Mouse (Mus musculus) kidney, adult 9 months (tissue): Measurements from ENCODE around the gene Dmrta1.
"Not testable (repeated sequence)": the region's sequence is repeated elsewhere in the genome, so short reads cannot be mapped to it uniquely, and the experiment has no call there.

Experiments
- DNase-seq: peaks from one replicate; pipeline ENCODE4 v3.0.0; 2022

Gene Dmrta1

DNA sequence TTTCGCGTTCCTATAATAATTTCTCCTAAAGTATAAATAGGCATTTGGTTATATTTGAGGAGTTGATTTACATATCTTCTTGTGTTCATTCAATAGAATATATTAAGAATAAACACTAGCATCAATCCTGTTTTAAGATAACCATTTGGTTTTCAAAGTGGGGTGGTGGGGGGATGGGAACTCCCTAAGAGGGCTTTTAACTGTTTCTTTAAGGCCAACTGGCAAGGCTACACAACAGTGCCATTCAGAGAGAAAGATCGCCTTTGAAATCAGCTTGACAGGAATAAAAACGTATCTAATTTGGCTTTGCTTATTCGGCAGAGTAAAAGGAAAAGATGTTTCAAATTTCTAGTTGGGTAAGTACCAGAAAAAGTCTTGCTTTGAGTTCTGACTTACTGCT, at the start of gene Dmrta1:
Dmrta1 (plus strand) TSS at position 242 of the 400 bp plus-strand sequence.
- no peak for DNase-seq

DNA sequence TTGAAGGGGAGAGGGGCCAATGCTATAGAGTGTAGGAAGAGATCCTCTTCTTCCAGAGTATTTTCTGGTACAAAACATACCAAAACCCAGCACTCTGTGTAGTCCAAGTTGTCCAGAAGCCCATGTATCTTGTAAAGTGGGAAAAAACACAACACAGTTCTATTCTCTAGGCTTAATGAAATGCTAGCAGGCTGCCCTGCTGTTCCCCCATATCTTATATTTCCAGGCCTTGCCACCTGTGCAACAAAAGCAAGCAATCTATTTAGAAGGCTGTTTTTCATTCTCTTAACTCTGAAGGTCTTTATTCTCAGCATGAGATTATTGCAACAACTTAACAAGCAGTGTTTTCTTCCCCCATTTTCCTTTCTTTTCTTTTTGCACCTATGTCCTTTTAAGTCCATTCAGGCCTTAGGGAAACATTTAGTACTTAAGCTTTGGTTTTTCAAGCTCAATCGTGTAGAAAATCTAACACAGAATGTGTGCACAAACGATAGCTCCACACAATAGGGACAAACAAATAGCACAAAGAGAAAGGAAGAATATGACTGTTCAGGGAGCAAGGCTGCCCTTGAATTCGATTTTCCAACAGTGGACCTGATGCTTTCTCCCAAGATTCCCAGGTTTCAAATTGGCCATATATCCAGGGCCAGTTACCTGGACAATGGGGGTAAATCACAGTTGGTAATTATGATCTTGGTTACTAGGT, 48.7 kb upstream of the Dmrta1 start:
- DNase-seq, result no peak

DNA sequence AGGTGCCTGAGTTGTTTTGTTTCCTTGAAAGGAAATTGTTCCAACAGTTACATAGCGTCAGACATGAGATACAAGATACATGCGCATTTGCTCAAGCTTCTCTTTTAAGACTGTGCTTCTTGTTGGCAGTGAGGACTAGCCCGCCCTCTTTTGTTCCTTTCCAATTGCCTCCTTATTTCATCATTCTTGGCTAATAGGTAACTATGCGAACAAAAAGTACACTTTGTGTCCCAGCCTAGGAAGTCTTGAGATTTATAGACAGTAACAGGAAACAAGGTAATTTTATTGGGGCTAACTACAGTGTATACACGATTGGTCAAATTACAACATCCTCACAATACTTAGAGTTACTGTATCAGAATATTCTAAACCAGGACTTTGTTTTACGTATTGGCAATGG, 47.7 kb upstream of the Dmrta1 start:
- no peak for DNase-seq

DNA sequence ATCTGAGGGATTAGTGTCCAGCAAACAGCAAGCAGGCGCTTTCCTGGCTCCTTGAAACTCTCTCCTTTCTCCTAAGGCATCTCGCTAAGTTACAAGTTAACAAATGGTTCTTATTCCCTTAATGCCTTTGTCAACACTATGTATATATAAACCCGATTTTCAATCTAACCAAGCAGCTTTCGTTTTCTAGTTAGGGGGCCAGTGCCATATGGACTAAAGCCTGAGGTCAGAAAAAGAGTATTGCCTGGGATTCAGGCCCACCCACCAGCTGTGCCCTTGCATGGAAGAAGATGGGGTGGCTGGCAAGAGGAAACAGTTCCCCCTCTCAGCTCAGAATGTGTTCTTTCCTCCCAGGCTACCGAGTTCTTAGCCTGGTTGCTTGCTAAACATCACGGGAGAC, 40.6 kb upstream of the Dmrta1 start:
- no peak for DNase-seq

DNA sequence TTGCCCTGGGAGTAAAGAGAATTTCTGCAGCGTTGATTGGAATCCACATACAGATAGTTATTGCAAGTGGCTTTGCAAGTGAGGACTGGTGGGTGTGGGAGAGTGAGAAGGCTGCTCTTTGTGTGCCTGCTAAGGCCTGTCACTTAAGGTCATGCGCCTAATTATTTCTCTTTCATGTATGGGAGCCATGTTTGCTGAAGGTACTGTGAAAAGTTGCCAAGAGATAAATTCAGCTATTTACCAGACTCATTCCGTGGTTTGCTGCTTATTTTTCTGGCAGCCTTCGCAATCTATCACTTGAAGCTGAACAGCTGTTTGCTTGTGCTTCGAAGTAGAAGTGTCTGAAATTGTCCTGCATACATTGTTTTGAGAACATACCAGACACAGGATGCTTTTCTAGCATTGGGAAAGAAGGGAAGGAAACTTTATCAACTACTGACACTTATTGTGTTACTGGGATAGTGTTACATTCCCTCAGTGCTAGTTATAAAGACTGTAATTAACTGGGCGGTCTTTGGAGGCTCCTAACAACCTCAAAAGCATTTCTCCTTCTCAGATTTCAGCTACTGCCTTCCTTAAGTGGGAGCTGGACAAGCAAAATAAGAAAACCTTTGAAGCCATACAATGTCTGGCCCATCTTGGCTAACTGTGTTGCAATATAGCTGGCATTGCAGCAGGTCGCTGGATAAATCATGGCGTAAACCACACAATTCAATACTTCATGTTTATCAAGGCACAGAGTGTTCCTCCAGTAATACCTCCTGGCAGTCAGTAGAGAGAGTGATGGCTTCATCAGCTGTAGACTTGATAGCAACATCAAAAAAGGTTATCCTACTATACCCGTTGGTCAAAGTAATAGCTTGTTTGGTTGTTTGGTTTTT, 34.8 kb upstream of the Dmrta1 start:
- no peak for DNase-seq

DNA sequence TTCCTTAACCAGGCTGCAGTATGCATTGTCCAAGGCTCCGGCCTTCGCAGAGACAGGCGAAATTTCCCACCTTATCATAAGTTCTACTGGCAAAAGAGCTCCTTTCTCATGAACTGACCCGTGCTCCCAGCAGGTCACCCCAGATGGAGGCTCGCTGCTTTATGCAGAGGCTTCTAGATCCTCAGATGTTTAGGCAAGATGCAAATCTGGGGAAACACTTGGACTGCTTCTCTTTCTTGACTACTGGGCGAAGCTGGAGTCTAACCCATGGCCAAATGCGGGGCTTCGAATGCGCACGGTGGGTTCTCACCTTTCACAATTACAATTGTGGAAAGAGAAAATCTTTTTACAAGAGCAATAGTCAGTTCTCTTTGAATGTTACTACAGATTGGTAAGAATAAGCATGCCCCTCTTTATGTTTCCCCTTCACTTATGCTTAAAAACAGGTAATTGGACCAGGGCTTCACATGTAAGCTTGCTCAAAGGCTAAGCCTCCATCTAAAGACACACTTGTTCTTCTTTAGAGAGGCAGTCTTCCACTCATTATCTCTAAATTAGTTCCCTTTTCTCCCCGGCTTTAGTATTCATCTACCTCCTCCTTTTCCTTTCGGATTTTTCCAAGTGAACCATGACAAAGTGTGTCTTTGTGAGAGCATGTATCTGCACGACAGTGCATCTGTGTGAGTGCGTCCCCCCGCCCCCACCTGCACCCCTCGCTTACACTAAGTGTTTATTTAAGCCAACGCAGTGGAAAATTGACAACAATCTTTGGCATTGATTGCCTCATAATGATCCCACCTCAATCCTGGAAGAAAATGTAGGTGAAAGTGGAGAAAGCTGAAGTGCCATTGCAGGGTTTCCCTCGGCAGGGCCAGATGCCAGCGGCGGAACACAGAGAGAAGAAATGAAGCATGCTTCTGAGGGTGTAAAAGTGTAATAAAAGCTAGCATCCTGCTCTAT, 28.6 kb upstream of the Dmrta1 start:
- DNase-seq, result no peak

DNA sequence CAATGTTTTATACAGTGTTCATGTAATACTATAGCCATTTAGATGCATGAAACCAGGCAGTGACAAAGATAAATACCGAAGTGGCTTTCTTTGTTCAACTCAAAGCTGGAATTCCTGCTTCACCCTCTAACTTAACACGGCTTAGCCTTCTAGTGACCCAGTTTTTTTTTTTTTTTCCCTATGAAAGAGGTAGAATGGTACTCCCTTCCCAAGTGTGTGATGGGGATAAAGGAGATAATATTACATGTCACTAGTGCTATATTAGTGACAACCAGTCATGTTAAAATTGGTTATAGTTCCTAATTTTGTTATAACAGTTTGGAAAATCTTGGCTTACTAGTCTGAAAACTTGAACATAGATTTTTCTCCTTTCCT, 27.9 kb upstream of the Dmrta1 start:
- no peak for DNase-seq

DNA sequence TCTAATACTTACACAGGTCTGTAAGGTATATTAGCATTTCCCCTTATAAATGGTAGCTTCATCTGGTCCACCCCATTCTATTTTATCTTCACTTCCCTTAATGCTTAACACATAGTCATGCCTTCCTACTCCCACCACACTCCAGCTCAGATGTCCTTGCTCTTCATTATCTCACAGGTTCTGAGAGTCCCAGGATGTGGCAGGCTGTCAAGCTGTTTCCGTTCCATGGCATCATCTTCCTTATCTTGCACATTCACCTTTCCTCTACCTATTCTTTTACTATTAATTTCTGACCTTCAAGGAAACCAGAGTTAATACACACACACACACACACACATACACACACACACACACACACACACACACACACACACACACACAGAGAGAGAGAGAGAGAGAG, 27.5 kb upstream of the Dmrta1 start:
- DNase-seq, result no peak

DNA sequence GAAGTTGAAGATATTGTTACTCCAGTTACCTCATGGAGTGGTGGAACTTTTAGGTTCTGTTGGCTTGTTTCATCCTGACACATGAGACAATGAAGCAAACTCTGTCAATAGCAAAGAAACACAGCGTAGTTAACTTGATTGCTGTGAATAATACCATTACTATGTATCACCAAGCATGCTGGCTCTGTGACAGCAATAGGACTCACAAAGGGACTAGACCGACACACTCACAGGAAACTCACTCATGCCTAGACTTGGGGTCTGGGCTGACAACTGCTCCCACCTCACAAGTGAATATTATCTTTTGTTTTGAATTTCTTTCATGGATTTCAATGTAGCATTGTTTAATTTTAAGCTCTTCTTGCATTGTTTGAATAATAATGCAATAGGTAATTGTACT, 15.8 kb upstream of the Dmrta1 start:
- DNase-seq, result no peak

DNA sequence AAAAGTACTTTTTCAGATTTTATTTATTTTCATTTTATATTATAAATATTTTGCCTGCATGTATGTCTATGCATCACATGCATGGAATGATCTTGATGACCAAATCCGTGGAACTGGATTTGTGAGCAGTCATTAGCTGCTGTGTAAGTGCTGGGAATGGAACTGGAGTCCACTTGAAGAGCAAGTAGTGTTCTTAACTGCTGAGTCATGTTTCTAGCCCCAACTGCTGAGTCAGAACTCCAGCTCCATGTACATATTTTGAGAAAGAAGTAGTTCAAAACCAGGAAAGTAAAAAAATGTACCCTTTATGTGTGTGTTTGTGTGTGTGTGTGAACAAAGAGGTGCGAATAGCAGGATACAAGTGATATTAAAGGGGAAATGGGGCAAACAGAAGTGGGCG, 4.5 kb upstream of the Dmrta1 start:
- DNase-seq, result no peak

DNA sequence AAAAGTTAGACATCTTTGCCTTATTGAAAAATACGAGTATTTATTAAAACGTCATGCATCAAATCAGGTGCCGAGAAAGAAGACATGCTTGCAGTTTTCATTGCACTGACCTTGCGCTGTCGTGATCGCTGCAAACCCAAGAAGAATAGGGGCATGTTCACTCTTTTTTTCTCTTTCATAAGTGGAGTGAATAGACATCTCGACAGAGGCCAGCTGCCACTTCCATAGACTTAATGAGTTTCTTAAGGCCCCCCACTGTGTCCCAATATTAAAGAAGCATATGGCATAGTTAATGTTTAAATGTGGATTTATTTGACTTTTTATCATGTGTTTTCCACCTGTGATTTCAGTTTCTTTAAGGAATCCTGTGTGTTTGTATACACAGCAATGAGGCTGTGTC, 1.3 kb upstream of the Dmrta1 start:
- DNase-seq, result no peak

DNA sequence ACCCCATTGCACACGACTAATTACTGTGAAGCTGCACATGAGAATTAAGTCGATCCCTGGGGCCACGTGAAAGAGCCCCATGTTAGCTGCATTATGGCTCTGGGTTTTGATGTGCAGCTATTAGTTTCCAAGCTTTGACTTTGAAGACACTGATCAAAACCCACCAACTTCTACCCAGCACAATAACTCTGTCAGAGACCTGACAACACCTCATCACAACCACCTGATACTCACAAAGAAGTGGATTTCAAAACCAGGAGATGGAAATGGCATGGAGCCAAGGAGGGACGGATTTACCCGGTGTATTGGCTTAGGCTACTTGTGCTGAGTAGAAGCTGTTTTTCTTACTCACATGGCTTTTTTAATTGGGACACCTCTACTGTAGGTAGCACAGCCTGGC, 523 bp upstream of the Dmrta1 start:
- DNase-seq, result no peak

DNA sequence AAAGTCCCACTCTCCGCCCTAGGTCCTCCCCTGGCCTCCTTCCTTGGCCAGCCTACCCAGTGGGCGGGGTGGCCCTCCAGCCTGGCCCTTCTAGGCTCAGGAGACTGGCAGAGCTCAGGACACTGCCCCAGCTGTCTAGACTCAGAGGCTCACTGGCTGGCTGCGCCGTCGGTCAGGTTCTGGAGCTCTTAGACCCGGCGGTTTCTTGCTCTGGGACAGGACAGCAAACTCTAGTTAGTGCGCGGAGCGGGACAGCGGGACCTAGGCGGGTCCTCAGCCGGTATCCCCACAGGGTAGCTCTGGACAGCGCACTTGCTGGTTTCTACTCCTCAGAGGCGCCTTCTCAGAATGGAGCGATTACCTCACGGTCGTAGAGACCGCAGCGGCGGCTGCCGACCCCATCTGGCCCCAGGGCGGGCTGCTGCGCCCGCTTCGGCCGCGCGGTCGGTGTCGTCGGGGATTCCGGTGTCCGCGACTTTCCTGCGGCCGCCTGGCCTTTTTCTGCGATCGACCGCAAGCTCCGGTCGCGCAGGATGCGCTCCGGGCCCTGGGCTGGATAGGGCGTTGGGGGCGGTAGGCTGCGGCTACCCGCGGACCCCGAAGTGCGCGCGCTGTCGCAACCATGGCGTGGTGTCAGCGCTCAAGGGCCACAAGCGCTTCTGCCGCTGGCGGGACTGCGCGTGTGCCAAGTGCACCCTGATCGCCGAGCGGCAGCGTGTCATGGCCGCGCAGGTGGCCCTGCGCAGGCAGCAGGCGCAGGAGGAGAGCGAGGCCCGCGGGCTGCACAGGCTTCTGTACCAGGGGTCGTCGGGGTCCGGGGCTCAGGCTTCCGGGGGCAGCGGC, 8.9 kb downstream of the Dmrta1 start:
- DNase-seq, result peak; percentile 64

DNA sequence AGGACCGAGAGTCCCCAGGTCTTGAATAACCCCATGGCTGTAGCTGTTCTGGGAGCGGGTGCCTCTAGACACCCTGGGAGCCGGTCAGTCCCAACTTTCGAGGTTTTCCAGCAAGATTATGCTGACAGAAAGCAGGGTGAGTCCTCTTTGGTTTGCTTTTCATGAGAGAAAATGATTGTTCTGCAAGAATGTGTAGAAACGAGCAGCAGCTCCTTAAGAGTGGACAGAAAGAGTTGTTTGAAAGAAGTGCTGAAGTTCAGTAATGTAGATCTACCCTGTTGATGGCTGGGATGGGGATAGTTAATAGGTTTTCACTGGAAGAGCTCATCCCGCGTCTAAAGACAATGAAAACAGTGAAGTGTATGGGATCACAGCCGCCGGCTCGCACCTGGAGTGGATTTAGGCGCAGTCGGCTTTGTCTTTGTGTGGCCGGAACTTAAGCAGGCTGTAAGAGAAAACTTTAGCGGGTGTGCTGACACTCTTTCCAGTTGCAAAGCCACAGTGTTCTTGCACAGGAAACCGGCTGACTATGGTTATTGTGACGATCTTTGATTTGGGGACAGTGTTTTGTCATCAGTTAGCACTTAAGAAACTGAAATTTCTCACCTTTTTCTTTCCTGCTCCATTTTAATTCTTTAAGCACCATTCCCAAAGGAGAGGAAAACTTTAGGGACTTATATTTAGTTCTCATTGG, 9.7 kb downstream of the Dmrta1 start:
- peak; percentile 1 for DNase-seq

DNA sequence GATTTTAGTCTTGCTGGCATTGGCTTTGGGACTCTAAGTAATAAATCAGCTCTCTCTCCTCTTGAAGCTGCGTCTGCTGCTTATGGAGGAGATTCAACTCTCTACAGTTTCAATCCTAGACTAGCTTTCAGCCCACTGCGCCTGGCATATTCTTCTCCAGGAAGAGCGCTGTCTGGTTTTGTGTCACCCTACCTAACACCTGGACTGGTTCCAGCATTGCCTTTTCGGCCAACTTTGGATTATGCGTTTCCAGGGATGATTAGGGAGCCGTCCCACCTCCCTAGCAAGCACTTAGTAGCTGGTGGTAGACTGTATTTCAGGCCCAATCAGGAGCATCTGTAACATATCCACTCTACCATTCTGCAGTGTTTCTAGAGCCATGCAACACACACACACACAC, 12.7 kb downstream of the Dmrta1 start:
- no peak for DNase-seq

DNA sequence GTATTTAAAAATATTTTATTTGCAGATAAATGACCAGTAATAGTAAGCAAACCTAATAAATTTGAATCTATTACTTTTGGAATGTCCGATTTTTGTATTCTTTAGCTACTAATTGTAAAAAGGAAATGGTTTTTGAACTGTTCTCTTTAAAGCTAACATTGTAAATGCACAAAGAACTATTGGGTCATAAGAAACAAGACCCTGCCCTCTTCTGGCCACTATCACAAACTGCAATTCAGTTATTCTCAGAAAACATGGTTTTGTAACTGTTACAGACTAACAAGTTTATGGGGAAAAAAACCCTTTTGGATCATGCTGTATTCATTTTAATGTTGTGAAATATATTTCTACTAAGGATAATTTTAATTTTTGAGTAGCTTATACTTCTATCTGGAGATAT, 13.5 kb downstream of the Dmrta1 start:
- peak; percentile 10 for DNase-seq

DNA sequence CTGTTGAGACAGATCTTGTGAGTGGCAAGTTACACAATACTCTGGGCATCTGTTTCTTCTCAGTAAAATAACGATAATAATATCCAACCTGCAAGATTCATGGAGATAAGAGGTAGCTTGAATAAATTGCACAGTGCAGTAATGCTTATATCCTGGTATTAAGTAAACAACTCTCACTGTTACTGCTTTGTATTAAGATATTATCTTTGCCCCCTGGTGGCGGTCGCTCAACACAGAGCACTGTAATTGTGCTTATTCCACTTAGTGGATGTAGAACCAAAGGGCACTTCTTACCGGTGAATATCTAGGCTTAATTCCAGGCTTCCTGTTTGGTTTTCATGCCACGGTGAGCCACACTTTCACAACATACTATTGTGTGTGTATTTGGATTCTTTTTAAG, 16.4 kb downstream of the Dmrta1 start:
- DNase-seq, result no peak

DNA sequence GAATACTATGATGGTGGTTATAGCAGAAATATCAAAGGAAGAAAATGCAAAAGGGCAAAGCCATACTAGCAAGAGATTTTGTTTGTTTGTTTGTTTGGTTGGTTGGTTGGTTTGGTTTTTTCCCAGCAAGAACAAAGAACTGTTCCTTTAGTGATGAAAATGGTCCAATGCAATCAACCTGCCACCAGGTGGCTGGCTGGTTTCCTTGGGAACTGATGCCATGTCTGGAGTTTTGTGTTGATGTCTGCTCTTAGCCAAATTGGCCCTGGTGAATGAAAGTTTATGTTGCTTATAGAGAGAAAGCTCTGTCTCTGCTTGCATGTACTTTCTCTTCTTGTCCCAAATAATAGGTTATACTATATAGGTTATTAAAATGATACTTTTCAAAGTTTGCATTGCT, 18.7 kb downstream of the Dmrta1 start:
- no peak for DNase-seq

DNA sequence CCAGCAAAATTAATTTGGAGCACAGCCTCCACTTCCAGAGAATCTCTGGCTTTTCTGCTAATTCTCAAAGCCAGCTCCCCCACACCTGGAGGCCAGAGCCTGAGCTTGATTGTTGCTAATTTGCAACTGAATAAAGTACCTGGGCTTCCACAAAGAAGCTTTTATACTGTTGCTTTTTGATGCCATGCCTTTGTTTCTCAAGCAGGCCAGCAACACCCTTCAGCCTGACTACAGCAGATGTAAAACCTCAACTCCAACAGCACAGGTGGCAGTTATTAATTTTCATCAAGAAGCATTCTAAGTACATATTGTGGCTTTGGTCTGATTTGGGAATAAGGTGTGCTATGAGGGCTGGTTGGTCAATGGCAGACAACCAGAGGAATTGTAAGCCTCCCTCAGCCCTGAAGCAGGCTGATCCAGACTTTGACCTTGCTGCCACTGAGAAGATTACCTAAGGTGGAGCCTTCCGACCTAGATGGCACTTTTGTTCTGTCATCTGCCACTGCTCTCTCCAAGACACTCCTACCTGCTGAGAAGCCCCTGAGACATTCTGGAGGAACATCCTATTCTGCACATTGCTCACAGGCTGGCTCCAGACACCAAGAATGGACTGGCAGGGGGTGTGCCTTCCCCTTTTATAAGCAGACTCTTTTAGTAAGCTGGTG, 44.4 kb downstream of the Dmrta1 start:
- not testable (repeated sequence) for DNase-seq
